Mouse (Mus musculus): Measurements from ENCODE around the gene Mrps23. TPM values are rescaled to one million over a fixed set of nuclear protein-coding genes. Genes with fewer than 3 reads are reported as not detected.
A peak's percentile ranks its signal among the peaks of the same experiment; 100 is the strongest.

The Mrps23 gene
- total RNA-seq, 2 experiments from 2014 or later = 67.6 to 78.7 TPM

- no peak for DNase-seq
These were observed 47.1 kb downstream of the Mrps23 start for GRCm38 (mm10) chr11:88251295-88251694.

- peak; percentile 80 to 84 for DNase-seq
These were observed 48.0 kb downstream of the Mrps23 start for GRCm38 (mm10) chr11:88251972-88252766.

GRCm38 (mm10) chr11:88252767-88253513 lies 48.8 kb downstream of the Mrps23 start:
- peak in 1 of 2 experiments; percentile 28 for DNase-seq

- no peak for DNase-seq
These were observed 49.5 kb downstream of the Mrps23 start for GRCm38 (mm10) chr11:88253514-88254167.

DNA sequence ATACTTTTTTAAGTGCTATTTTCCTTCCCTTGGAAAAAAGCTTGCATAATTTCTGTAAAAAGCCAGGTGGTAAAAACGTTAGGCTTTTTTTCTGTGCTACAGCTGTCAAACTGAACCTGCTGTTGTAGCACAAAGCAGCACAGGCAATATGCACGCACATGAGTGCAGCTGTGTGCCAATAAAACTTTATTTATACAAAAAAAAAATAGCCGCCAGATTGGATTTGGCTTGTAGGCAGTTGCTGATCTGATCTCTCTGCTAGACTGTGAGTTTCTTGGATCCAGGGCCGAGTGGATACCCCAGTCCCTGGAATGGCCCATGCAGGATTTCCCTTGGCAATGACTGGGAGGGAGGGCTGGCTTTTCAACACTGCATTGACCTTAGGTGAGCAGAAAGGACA lies 53.5 kb downstream of the Mrps23 start:
- no peak for DNase-seq

GRCm38 (mm10) chr11:88258212-88258611 lies 54.0 kb downstream of the Mrps23 start:
- no peak for DNase-seq

GRCm38 (mm10) chr11:88260463-88260862 lies 56.3 kb downstream of the Mrps23 start:
- DNase-seq = no peak

Other genes starting within 250 kb of the Mrps23 start
- gene Dynll2, start 216.9 kb upstream of the Mrps23 start, total RNA-seq (2021) = 100 to 1,000 TPM; 446 to 473 TPM
- 100 to 1,000 TPM; 232 to 248 TPM for gene Srsf1, start 157.0 kb upstream of the Mrps23 start, total RNA-seq (2021)
- 10 to 100 TPM; 20.2 to 22.6 TPM for gene Vezf1, start 136.1 kb upstream of the Mrps23 start, total RNA-seq (2021)
- gene Cuedc1, start 106.3 kb upstream of the Mrps23 start, total RNA-seq (2021) = 10 to 100 TPM; 27.9 to 31.4 TPM
- gene Ccdc182, start 89.7 kb downstream of the Mrps23 start, total RNA-seq (2021) = not detected